Mouse (Mus musculus) stomach, embryonic 16.5 days (tissue): ENCODE results near the gene Gm3594. TPM values are rescaled to one million over a fixed set of nuclear protein-coding genes. Genes with fewer than 3 reads are reported as not detected.
A peak's percentile ranks its signal among the peaks of the same experiment; 100 is the strongest.
"Not testable (repeated sequence)": the region's sequence is repeated elsewhere in the genome, so short reads cannot be mapped to it uniquely, and the experiment has no call there.

Source experiments
- ATAC-seq: fragments of 200-750 bp; cut with Nextera tagmentation; 2 replicates; pipeline ENCODE4 v1.8.0; 2017; ENCODE audit warnings: moderate number of reproducible peaks, moderate TSS enrichment; ENCODE audit not compliant: insufficient read depth, low FRiP score
- H3K27ac ChIP-seq: fragments of 300-500 bp; sonication (generic); 2 replicates; pipeline ENCODE4 v1.5.1; 2014; ENCODE audit warnings: low read length
- H3K27me3 ChIP-seq: fragments of 300-500 bp; sonication (generic); 2 replicates; pipeline ENCODE4 v1.6.1; 2014; ENCODE audit warnings: low read length, control low read depth, mixed read lengths; ENCODE audit not compliant: control insufficient read depth, insufficient read depth
- H3K36me3 ChIP-seq: fragments of 300-500 bp; sonication (generic); 2 replicates; pipeline ENCODE4 v1.6.1; 2014; ENCODE audit warnings: low read length; ENCODE audit not compliant: control insufficient read depth, insufficient read depth
- H3K4me1 ChIP-seq: fragments of 300-500 bp; sonication (generic); 2 replicates; pipeline ENCODE4 v1.6.1; 2014; ENCODE audit warnings: low read length, control low read depth, mixed read lengths; ENCODE audit not compliant: control insufficient read depth, insufficient read depth
- H3K4me2 ChIP-seq: fragments of 300-500 bp; sonication (generic); 2 replicates; pipeline ENCODE4 v1.6.1; 2014; ENCODE audit warnings: low read depth, low read length, mixed read lengths
- H3K4me3 ChIP-seq: fragments of 300-500 bp; sonication (generic); replicated peaks from 2 replicates; pipeline ENCODE4 v1.5.1; 2014; ENCODE audit warnings: mild to moderate bottlenecking, low read length
- H3K9ac ChIP-seq: fragments of 300-500 bp; sonication (generic); 2 replicates; pipeline ENCODE4 v1.6.1; 2014; ENCODE audit warnings: low read length
- H3K9me3 ChIP-seq: fragments of 300-500 bp; sonication (generic); replicated peaks from 2 replicates; pipeline ENCODE4 v1.6.1; 2016; ENCODE audit warnings: low read length, control low read depth; ENCODE audit not compliant: control insufficient read depth
- WGBS: fragments of 180-500 bp; shearing (Covaris S2); extraction: QIAGEN DNeasy Blood & Tissue Kit; methylation state at CpG from one replicate; pipeline ENCODE4 v1.1.7; 2014; 5-methylcytosine and 5-hydroxymethylcytosine counted together
- polyA plus RNA-seq: library from polyadenylated mRNA; unstranded; fragments of >200 nt; fragmentation: Nextera tagmentation; extraction: Ambion mirVana; gene quantifications from 2 replicates; pipeline ENCODE4 v1.2.1, GENCODE M21; 2015

Gm3594 gene
- polyA plus RNA-seq = not detected in 2 replicates

DNA sequence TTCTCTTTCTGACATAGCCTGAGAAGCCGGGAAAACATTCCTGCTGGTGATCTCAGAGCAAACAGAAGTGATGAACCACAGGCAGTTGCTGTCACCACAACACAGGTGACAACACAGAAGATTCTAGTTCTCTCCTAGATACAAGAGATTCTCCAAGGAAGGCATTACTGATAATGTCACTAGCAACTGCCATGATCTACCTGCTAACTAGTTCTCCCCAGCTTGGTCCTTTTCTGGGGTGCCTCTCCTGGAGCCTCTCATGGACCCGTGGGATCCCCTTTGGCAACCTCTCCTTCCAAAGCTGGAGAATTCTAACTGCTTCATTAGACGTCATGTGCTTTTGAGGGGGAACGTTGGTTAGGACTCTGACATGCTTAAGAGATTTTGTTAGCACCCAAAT is at the start of gene Gm3594:
Gene Gm3594 (minus strand): TSS at position 101 of the 400 bp plus-strand sequence.
- not testable (repeated sequence) for H3K9ac ChIP-seq, ATAC-seq, H3K36me3 ChIP-seq, H3K4me2 ChIP-seq, H3K27ac ChIP-seq, H3K9me3 ChIP-seq, H3K4me1 ChIP-seq, H3K27me3 ChIP-seq, H3K4me3 ChIP-seq
- no CpG with 5 or more reads among the region's 4 CpGs for WGBS

DNA sequence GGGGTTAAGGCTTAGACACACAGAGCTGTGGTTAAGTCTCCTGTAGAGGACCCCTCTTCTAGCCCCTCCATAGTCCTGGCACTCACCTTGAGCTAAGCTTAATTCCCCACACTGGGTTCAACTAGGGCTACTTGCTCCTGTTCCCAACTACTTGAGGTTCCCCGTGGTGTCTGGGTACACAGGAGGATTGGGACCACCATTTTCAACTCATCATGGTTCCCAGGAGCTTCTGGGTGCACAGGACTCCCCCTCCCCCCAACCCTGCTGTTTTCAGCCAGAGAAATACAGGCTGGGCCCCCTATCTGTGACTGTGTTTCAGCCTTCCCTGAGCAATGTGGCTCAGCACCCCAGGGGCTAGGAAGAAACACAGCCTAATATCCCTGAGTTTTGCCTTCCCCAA is 41.9 kb upstream of the Gm3594 start:
- H3K4me3 ChIP-seq, H3K27ac ChIP-seq, H3K9me3 ChIP-seq, H3K9ac ChIP-seq, H3K27me3 ChIP-seq, H3K4me1 ChIP-seq, H3K4me2 ChIP-seq, H3K36me3 ChIP-seq, ATAC-seq: not testable (repeated sequence)
- 45% methylated on average over 1 of the region's 1 CpGs for WGBS

DNA sequence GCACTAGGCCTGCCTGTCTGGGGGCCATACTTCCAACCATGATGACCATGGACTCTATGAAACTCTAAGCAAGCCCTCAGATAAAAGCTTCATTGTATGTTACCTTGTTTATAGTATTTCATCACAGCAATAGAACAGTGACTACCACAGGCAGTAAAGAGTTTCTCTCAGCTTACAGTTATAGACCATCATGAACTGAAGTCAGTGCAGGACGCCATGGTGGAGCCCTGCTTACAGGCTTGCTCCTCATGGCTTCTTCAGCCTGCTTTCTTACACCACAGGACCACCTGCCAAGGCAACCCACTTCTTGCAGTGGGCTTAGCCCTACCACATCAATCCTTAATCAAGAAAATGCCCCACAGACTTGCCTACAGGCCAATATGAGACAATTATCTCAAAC is 41.1 kb upstream of the Gm3594 start:
- H3K4me1 ChIP-seq, H3K9ac ChIP-seq, H3K36me3 ChIP-seq, H3K9me3 ChIP-seq, H3K4me2 ChIP-seq, H3K27me3 ChIP-seq, H3K4me3 ChIP-seq, H3K27ac ChIP-seq, ATAC-seq: not testable (repeated sequence)
- no CpG with 5 or more reads among the region's 1 CpGs for WGBS

DNA sequence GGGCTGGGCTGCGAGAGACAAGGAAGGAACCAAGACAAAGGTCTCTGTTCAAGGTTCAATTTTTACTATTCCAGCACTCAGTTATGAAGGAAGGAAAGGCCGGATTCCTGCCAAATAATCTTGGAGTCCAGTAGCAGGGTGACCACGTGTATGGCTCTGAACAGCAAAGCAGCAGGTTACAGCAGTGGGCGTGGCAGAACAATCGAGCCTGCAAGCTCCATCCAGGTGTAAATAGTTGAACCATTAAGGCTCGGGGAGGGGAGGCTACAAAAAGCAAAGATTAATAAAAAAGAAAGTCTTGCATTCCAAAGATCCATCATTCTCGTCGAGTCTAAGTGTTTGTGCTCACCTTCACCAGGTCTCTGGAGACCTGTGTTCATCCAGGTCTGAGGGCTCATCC is 37.7 kb upstream of the Gm3594 start:
- 67% methylated on average over 7 of the region's 8 CpGs for WGBS
- H3K36me3 ChIP-seq, H3K4me2 ChIP-seq, H3K27me3 ChIP-seq, H3K9me3 ChIP-seq, H3K27ac ChIP-seq, H3K4me3 ChIP-seq, ATAC-seq, H3K4me1 ChIP-seq, H3K9ac ChIP-seq: not testable (repeated sequence)

DNA sequence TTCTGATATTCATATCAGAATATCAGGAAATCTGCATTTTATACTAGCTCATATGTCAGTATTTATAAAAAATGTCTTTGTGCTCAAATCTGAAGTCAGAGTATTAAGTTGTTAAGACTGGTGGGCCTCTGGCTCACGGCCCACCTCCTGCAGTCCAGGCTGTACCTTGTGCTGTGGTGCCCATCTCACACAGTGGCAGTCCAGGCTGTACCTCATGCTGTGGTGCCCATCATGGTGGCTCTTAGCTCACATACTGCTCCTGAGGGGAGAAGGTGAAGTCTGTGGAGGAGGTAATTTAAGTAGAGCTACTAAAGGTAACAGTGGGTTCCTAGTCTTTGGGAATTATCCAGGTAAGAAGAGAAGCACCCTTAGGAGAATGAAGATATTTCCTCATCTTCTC is 27.4 kb upstream of the Gm3594 start:
- WGBS = 93% methylated on average over 1 of the region's 1 CpGs
- H3K4me3 ChIP-seq, ATAC-seq, H3K4me1 ChIP-seq, H3K36me3 ChIP-seq, H3K27me3 ChIP-seq, H3K9me3 ChIP-seq, H3K27ac ChIP-seq, H3K4me2 ChIP-seq, H3K9ac ChIP-seq: not testable (repeated sequence)

DNA sequence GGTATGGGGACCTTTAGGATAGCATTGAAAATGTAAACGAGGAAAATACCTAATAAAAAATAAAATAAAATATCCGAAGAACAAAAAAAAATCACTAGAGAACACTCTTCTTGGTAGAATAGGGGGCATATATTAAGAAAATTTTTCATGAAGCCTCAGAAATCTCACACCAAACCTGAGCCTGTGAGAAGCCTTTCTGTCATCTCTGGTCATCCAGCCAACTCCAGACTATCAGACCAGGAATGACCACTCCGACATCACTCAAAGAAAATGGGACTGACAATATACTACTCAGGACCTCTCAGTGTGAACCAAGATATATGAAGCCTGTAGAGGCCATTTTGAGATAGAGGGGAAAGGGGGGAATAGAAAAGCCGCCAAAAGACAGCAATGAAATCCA is 3.6 kb downstream of the Gm3594 start:
- H3K9ac ChIP-seq, H3K27me3 ChIP-seq, H3K4me2 ChIP-seq, H3K9me3 ChIP-seq, ATAC-seq, H3K36me3 ChIP-seq, H3K27ac ChIP-seq, H3K4me1 ChIP-seq, H3K4me3 ChIP-seq: not testable (repeated sequence)
- 54% methylated on average over 2 of the region's 4 CpGs for WGBS

DNA sequence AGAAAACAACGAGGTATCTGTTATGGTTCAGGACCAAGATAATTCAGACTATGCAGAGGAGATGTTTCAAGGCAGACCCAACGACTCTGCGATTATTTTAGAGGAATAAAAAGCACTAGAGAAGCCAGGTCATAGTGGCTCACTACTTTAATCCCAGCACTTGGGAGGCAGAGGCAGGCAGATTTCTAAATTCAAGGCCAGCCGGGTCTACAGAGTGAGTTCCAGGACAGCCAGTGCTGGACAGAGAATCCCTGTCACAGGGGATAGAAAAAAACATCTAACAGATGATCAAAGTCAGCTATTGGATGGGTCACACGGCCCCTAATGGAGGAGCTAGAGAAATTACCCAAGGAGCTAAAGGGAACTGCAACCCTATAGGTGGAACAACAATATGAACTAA is 4.2 kb downstream of the Gm3594 start:
- H3K36me3 ChIP-seq, H3K27me3 ChIP-seq, H3K9ac ChIP-seq, H3K4me1 ChIP-seq, H3K27ac ChIP-seq, H3K4me3 ChIP-seq, ATAC-seq, H3K4me2 ChIP-seq, H3K9me3 ChIP-seq: not testable (repeated sequence)
- 50% methylated on average over 1 of the region's 5 CpGs for WGBS

DNA sequence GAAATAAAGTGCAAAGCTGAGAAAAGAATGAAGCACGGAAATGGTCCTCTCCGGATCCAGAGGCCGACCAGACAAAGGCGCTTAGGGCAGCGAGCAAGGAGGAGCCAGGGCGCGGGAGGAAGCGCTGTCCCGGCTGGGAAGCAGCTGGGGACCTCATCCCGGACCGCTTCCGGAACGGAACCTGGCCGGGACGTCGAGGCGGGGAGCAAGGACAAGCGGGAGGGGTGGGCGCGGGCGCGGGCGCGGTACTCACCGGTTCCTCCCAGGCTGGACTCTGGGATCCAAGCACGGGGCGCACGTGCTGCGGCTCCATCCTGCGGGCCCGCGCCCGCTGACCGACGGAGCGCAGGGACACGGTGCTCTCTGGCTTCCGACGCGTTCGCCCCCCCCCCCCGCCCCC is 17.6 kb downstream of the Gm3594 start:
- not testable (repeated sequence) for H3K36me3 ChIP-seq, H3K4me3 ChIP-seq, H3K9ac ChIP-seq, H3K4me1 ChIP-seq, ATAC-seq, H3K4me2 ChIP-seq, H3K27ac ChIP-seq, H3K9me3 ChIP-seq, H3K27me3 ChIP-seq
- 6% methylated on average over 12 of the region's 42 CpGs for WGBS

DNA sequence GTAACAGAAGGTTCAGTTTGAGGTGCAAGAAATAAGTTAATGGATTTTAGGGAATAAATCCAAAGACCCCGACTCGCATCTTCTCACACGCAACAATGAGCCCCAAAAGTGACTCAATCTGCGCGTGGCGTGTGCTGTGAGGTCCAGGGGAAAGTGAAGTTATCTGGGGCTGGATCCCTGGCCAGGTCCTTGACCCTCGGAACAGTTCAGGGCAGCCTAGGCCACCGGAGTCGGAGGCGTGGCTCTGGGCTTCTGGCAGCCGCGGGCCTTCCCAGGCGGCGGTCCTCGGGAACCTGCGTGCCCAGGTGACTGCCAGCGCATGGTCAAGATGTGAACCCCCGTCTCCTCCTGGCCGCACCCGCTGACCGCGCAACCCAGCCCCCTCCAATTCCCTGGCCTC is 18.1 kb downstream of the Gm3594 start:
- not testable (repeated sequence) for H3K27me3 ChIP-seq, H3K36me3 ChIP-seq, ATAC-seq, H3K9ac ChIP-seq, H3K4me1 ChIP-seq, H3K9me3 ChIP-seq, H3K27ac ChIP-seq, H3K4me2 ChIP-seq
- H3K4me3 ChIP-seq = 0 out of 2 replicates have a peak overlapping the region, but pooled peaks have one; percentile 21
- 25% methylated on average over 22 of the region's 22 CpGs for WGBS

DNA sequence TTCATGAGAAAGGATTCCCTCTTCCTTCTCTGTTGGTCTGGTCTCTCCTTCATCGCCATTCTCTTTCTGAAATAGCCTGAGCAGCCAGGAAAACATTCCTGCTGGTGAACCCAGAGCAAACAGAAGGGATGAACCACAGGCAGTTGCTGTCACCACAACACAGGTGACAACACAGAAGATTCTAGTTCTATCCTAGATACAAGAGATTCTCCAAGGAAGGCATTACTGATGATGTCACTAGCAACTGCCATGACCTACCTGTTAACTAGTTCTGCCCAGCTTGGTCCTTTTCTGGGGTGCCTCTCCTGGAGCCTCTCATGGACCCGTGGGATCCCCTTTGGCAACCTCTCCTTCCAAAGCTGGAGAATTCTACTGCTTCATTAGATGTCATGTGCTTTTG is 32.0 kb downstream of the Gm3594 start, which contains the start of gene Gm3591:
Gene Gm3591 (minus strand): TSS at position 101 of the 400 bp plus-strand sequence.
- not testable (repeated sequence) for H3K36me3 ChIP-seq, H3K27ac ChIP-seq, H3K4me1 ChIP-seq, H3K27me3 ChIP-seq, H3K9me3 ChIP-seq, H3K4me3 ChIP-seq, H3K4me2 ChIP-seq, ATAC-seq, H3K9ac ChIP-seq
- no CpG with 5 or more reads among the region's 2 CpGs for WGBS
